Mouse (Mus musculus) limb, embryonic 14.5 days (tissue): ENCODE measurements around the gene Olfr543. TPM values are rescaled to one million over a fixed set of nuclear protein-coding genes. Genes with fewer than 3 reads are reported as not detected.

Source experiments
- ATAC-seq: fragments of 200-750 bp; cut with Nextera tagmentation; 2 replicates; pipeline ENCODE4 v1.8.0; 2017; ENCODE audit warnings: low read depth, moderate number of reproducible peaks, moderate TSS enrichment; ENCODE audit not compliant: low FRiP score
- DNase-seq: peaks from one replicate; pipeline ENCODE4 v3.0.0-alpha.2; 2015; ENCODE audit warnings: low spot score
- H3K27ac ChIP-seq: fragments of 300-500 bp; sonication (generic); replicated peaks from 2 replicates; pipeline ENCODE4 v1.5.1; 2014; ENCODE audit warnings: low read depth, mild to moderate bottlenecking, low read length, moderate library complexity, mixed read lengths
- H3K27me3 ChIP-seq: fragments of 300-500 bp; sonication (generic); 2 replicates; pipeline ENCODE4 v1.6.1; 2014; ENCODE audit warnings: low read length, mixed read lengths; ENCODE audit not compliant: control insufficient read depth, insufficient read depth
- H3K36me3 ChIP-seq: fragments of 300-500 bp; sonication (generic); 2 replicates; pipeline ENCODE4 v1.6.1; 2014; ENCODE audit warnings: mild to moderate bottlenecking, low read length, moderate library complexity, mixed read lengths; ENCODE audit not compliant: control insufficient read depth, insufficient read depth
- H3K4me1 ChIP-seq: fragments of 300-500 bp; sonication (generic); 2 replicates; pipeline ENCODE4 v1.6.1; 2014; ENCODE audit warnings: antibody characterized with exemption, low read length, mixed read lengths; ENCODE audit not compliant: control insufficient read depth, insufficient read depth
- H3K4me2 ChIP-seq: fragments of 300-500 bp; sonication (generic); replicated peaks from 2 replicates; pipeline ENCODE4 v1.6.1; 2014; ENCODE audit warnings: low read depth, mild to moderate bottlenecking, low read length, moderate library complexity; ENCODE audit not compliant: severe bottlenecking
- H3K4me3 ChIP-seq: fragments of 300-500 bp; sonication (generic); replicated peaks from 2 replicates; pipeline ENCODE4 v1.5.1; 2014; ENCODE audit warnings: low read length
- H3K9ac ChIP-seq: fragments of 300-500 bp; sonication (generic); 2 replicates; pipeline ENCODE4 v1.6.1; 2014; ENCODE audit warnings: mild to moderate bottlenecking, low read depth, low read length, moderate library complexity; ENCODE audit not compliant: severe bottlenecking
- H3K9me3 ChIP-seq: fragments of 300-500 bp; sonication (generic); 2 replicates; pipeline ENCODE4 v1.6.1; 2016; ENCODE audit warnings: low read length; ENCODE audit not compliant: control insufficient read depth
- POLR2A ChIP-seq: fragments of 200-500 bp; IDR thresholded peaks from 2 replicates; pipeline ENCODE4 v1.8.0; 2012; ENCODE audit warnings: inconsistent platforms, mild to moderate bottlenecking, moderate library complexity, borderline replicate concordance; ENCODE audit not compliant: insufficient read depth, insufficient read length; ENCODE audit errors: extremely low read depth
- WGBS: fragments of 180-500 bp; shearing (Covaris S2); extraction: QIAGEN DNeasy Blood & Tissue Kit; methylation state at CpG from one replicate; pipeline ENCODE4 v1.1.7; 2014; 5-methylcytosine and 5-hydroxymethylcytosine counted together
- polyA plus RNA-seq, 2 experiments: library from polyadenylated mRNA; depleted of rRNA in 1 of 2; stranded (reverse) in 1 of 2; unstranded in 1 of 2; fragments of >200 nt; fragmentation: Nextera tagmentation in 1 of 2; extraction: Ambion mirVana in 1 of 2; gene quantifications; 2 replicates each; pipeline versions ENCODE4 v1.2.1 to v1.2.3; 2012 to 2014

Olfr543 gene
- polyA plus RNA-seq, 2 experiments, result 0.44 TPM; not detected in 1

DNA sequence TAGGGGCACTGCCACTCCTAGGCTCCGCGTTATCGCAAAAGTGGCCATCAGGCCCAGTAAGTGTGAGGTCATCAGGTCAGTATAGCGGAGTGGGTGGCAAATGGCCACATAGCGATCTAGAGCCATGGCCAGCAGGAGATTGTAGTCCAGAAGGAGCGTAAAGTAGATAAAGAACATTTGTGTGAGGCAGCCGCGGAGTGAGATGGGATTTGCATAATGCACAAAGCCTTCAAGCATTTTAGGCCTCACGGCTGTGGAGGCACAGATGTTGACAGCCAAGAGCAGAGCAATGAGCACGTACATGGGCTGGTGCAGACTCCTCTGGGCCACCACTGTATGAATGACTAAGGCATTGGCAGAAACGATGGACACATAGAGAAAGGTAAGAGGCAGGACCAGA, 4.1 kb downstream of the Olfr543 start:
- no peak overlapping the region for H3K27ac ChIP-seq
- no peak for TF ChIP-seq POLR2A
- 81% methylated on average over 11 of the region's 11 CpGs for WGBS
- H3K36me3 ChIP-seq, result no peaks in the 10 kb centered on the region
- DNase-seq, result no peak
- H3K4me1 ChIP-seq, result no peaks in the 10 kb centered on the region
- H3K4me3 ChIP-seq, result no peak overlapping the region
- H3K9ac ChIP-seq, result no peak overlapping the region
- H3K4me2 ChIP-seq, result no peak overlapping the region
- ATAC-seq, result no peak
- H3K9me3 ChIP-seq, result no peaks in the 10 kb centered on the region
- no peaks in the 10 kb centered on the region for H3K27me3 ChIP-seq

DNA sequence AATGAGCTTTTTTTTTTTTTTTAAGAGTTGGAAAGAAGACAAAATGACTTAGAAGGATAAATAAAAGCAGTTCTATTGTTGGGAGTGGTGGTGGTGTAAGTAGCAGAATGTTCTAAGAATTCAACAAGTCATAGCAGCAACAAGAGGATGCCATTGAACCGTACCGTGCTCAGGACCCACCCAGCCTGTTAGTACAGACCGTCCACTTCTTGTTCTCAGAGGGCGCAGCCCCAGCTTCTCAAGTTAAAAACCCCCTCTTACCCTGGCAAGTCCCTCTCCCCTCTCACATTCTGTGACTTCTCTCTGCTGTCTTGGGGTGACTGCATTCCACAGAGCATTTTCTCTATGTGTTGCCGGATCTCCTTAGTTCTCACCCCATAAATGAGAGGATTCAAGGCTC, 4.9 kb downstream of the Olfr543 start:
- Histone ChIP-seq H3K27me3 (no peaks in the 10 kb centered on the region), H3K9me3 (no peaks in the 10 kb centered on the region), H3K9ac (no peak overlapping the region), H3K27ac (no peak overlapping the region), H3K4me2 (no peak overlapping the region), H3K4me1 (no peaks in the 10 kb centered on the region), H3K36me3 (no peaks in the 10 kb centered on the region), H3K4me3 (no peak overlapping the region)
- WGBS, result 91% methylated on average over 5 of the region's 5 CpGs
- ATAC-seq, result no peak
- no peak for TF ChIP-seq POLR2A
- DNase-seq, result no peak

DNA sequence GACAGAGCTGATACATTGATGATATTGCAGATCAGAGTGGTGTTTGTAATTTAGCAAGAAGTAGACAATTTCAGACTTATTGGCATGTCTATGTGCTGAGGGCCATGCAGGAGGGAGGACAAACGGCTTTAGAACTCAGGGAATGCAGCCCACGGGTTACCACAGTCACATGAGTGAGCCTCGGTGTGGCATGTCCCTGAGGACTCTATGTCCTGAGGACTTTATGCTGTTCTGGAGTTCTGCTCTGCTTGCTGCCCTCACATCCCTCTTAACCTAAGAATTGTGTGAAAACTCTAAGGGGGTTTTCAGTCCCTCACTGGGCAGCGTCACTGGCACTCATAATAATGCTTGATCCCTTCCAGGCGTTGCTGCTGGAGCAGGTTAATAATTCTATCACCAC, 8.8 kb downstream of the Olfr543 start:
- 45% methylated on average over 5 of the region's 5 CpGs for WGBS
- H3K4me2 ChIP-seq, result no peak overlapping the region
- no peaks in the 10 kb centered on the region for H3K9me3 ChIP-seq
- no peak overlapping the region for H3K27ac ChIP-seq
- ATAC-seq, result no peak
- no peak for TF ChIP-seq POLR2A
- no peak overlapping the region for H3K4me3 ChIP-seq
- no peak overlapping the region for H3K9ac ChIP-seq
- peaks cover 26% of the 10 kb centered on the region for H3K36me3 ChIP-seq
- no peak for DNase-seq
- H3K27me3 ChIP-seq, result no peaks in the 10 kb centered on the region
- H3K4me1 ChIP-seq, result no peaks in the 10 kb centered on the region

DNA sequence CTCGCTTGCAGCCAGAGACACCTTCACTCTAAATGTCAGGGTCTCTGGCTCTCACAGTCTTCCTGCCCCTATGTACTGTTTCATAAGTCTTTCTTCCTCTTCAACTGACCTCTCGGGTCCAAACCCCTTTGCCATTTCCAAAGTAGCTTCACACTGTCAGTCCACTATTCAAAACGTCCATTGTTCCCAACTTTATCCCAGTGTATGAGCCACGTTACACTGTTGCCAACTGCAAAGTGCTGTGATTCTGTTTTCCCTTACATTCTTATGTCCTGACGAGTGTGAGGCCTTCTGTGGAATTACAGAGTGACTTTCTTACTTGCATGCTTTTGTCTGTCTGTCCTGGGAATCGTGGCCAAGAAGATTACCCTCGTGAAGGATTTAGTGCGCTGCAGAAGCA, 13.9 kb downstream of the Olfr543 start:
- 89% methylated on average over 8 of the region's 8 CpGs for WGBS
- Histone ChIP-seq H3K4me3 (no peak overlapping the region), H3K36me3 (peaks cover 75% of the 10 kb centered on the region)

DNA sequence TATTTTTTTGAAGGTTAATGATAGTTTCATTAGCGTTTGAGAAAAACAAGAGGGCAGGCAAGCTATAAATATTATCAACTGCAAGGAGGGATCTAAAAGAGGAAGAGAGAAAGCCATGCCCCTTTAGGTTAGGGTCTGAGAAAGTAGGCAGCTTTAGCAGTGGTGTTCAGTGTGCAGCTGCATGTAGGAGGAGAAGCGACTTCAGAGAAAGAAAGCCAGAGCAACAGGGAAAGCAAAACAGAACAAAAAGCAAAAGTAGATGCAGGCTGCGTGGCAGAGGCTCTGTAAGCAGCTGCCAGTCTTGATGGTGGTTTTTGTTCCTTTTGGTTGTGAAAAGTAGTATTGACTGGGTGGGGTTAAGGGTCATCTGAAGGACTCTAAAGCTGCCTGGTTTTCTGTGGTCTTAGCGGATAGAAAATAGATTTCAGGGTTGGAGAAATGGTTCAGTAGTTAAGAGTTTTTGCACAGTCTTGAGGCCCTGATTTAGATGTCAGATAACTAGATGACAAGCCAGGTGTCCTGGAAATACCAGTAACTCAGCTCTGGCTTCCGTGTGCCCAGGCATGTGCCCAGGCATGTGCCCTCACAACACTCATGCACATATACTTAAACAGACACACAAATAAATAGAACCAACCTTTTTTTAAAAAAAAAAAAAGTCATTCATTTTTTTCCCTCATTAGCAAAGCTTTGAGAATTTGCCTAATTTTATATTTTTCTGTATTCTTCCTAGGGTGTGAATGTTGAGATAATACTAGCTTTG, 22.7 kb downstream of the Olfr543 start:
- no peak for TF ChIP-seq POLR2A
- Histone ChIP-seq H3K9ac (no peak overlapping the region), H3K36me3 (peaks cover 85% of the 10 kb centered on the region), H3K4me3 (no peak overlapping the region), H3K27ac (no peak overlapping the region), H3K4me1 (no peaks in the 10 kb centered on the region), H3K9me3 (no peaks in the 10 kb centered on the region), H3K4me2 (no peak overlapping the region), H3K27me3 (no peaks in the 10 kb centered on the region)
- no peak for DNase-seq
- ATAC-seq, result no peak
- WGBS, result 84% methylated on average over 5 of the region's 5 CpGs

More for the DNA sequence above, 13.9 kb downstream of the Olfr543 start:
- H3K27ac ChIP-seq, result no peak overlapping the region
- no peak for DNase-seq
- H3K4me1 ChIP-seq, result no peaks in the 10 kb centered on the region
- no peak for ATAC-seq
- no peak for TF ChIP-seq POLR2A
- no peak overlapping the region for H3K9ac ChIP-seq
- no peaks in the 10 kb centered on the region for H3K27me3 ChIP-seq
- no peaks in the 10 kb centered on the region for H3K9me3 ChIP-seq
- H3K4me2 ChIP-seq, result no peak overlapping the region
